Mouse (Mus musculus): Measurements from ENCODE around the gene Gmeb2. TPM values are rescaled to one million over a fixed set of nuclear protein-coding genes. Genes with fewer than 3 reads are reported as not detected.
A peak's percentile ranks its signal among the peaks of the same experiment; 100 is the strongest.

The Gmeb2 gene
- 1 to 10 TPM; 6.1 to 6.3 TPM for total RNA-seq (2021)
- long read RNA-seq, experiment 1, full-length matches to known transcripts: 3 of 5 reads
- long read RNA-seq, experiment 1, partial matches to known transcripts: 0 of 5 reads
- long read RNA-seq, experiment 1, other reads (novel, unspliced or antisense): 2 of 5 reads
- long read RNA-seq, experiment 2, partial matches to known transcripts: 0 of 1 reads
- long read RNA-seq, experiment 2, other reads (novel, unspliced or antisense): 1 of 1 reads

DNA sequence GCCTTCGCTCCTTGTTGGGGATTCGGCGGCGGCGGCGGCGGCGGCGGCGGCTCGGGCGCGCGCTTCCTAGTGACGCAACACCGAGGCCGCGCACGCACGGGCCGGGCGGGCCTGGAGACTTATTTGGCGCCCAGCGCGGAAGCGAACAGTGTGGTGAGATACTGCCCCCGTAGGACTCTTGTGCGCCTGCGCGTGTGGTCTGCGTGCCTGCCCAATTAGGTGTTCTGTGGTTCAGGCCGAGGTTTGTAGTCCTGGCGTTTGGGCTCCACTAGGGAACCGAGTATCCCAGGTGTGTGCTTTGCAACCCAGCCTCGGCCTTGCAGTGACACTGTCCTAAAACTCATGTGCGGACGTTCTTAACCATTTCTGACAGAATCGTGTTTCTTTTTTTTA, at the start of gene Gmeb2:
Gene Gmeb2, minus strand, starts transcription at position 78 of the 393 bp plus-strand sequence.
- DNase-seq: peak; percentile 94

DNA sequence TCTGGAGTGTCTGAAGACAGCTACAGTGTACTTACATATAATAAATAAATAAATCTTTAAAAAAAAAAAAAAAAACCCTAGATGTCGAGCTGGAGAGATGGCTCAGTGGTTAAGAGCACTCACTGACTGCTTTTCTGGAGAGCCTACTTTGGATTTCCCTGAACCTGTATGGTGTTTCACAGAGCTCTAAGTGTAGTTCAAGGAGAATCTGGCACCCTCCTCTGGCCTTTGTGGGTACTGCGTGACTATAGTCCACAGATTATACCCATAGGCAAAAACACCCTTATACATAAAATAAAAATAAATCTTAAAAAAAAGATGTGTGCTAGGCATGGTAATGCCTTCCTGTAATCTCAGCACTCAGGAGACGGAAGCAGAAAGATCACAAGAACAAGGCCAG, 46.2 kb upstream of the Gmeb2 start:
- DNase-seq: peak; percentile 28

- no peak for DNase-seq
Observed at GRCm38 (mm10) chr2:181332542-181332941, 44.7 kb upstream of the Gmeb2 start.

DNA sequence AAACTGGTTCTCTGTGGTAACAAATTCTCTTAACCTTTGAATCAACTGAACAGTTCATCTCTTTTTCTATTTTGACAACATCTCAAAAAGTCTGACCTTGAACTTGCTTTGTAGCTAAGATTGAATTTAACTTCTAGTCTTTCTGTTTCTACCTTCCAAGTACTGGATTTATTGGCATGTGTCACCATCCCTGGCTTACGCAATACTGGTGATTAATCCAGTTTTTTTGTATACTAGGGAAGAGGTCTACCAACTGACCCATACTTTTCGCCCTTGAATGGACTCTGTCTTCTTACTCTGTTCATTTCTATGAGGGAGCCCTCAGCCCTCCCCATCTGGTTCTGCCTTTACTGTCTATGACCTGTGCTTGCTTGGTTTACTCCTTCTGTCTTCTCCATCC, 38.3 kb upstream of the Gmeb2 start:
- DNase-seq: no peak

GRCm38 (mm10) chr2:181322136-181322535, 34.3 kb upstream of the Gmeb2 start:
- DNase-seq: no peak

- no peak for DNase-seq
Observed at GRCm38 (mm10) chr2:181320103-181320499, 32.3 kb upstream of the Gmeb2 start.

DNA sequence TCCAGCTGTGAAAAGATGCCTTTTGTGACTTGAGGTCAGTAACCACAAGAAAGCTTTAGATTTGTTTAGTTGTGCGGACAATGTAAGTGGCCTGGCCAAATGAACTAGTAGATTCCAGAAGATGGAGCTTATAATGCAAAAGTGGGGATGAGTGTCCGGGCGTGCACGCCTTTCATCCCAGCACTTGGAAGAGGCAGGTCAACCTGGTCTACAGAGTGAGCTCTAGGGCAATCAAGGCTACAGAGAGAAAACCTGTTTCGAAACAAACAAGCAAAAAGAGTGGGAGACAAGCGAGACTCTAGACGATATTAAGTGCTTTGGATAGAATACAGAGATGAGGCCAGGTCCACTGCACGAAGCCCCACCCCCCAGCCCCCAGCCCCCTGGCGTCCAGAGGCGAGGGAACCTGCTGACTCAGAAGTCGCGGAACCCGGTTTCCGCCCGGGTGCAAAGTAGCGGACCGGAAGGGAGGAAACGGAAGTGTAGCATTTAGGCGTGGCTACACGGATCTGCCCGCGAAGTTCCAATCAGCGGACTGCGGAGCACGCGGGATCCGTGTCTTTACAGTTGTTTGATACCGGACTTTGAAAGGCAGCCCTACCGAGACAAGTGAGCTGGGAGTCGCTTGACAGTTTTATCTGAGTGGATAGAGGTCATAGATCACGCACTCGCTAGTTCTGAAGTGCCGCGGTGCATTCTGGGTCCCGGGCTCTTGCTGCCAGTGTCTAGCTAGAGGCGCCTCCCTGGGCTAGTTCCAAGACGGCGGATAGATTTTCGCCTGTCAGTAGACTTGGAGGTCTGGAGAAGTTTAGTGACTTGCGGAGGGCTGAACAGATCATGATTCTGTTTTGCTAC, 31.6 kb upstream of the Gmeb2 start, which contains the start of gene Rtel1:
Gene Rtel1, plus strand, starts transcription at position 492 of the 855 bp plus-strand sequence.
- DNase-seq: peak; percentile 71

GRCm38 (mm10) chr2:181314080-181314810, 26.4 kb upstream of the Gmeb2 start, which contains the start of gene Stmn3:
Stmn3 (minus strand) TSS chr2:181314500.
- DNase-seq: no peak

DNA sequence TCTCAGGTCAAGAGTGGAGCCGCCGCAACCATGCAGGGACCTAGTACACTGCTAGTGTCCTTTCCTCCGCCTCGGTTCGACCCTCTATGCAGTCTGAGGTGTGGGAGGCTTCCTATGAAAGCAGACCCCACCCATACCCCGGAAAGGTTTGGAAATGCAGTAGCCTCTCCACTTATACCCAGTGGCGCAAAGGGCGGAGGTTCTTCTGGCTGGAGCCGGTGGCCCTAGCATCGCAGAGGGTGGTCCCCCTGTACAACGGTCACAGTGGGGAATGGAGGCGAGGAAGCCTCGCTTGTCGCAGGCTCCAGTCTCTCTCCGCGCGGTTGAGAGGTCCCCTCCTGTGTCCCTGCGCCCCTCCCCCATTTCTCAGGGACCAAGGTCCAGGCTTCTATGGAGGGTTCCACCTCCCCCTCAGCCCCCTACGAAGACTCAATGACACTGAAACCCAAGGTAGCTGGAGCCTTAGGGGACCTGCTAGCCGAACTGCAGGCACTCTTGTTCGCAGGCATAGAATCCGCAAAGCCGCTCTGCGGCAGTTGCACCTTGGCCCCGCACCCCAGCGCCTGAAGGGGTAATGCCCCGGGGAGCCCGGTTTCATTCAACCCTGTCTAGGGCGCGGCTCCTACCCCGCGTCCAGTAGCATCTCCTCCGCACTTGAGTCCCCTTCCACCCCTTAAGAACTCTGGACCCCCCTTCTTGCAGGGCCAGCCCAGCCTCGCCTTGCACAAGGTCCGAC, 25.7 kb upstream of the Gmeb2 start:
- DNase-seq: no peak

DNA sequence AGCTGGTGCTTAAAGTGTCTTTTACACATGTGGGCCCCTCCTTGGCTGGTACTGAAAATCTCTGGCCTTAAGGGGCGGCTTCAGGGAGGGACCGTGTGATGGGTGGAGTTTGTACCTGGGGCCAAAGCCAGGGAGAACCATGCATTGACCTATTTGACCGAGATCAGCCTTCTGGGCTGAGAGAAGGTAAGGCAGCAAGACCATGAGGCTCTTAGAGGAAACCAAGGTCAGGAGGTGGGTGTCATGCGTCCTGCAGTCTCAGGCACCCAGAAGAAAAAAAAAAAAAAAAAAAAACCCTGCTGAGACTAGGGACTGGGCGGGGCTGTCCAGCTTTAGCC, 25.1 kb upstream of the Gmeb2 start:
- DNase-seq: no peak

DNA sequence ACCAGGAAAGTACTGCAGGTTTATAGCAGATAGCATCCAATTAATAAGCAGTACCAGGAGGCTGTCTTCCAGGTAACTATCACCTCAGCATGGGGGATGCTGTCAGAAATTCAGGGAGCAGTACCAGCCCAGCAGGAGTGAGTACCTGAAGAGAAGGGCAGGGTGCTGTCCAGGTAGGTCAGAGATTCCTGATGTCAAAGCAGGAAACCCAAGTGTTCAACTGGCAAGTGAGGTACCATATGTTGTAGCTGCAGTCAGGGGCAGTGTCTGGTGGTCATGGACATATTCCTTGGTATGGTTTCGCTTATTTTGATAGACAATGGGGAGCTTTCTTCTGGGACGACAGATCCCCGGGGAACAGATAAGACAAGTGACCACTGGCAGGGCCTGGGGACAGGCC, 24.6 kb upstream of the Gmeb2 start:
- no peak for DNase-seq

GRCm38 (mm10) chr2:181307144-181307804, 19.4 kb upstream of the Gmeb2 start:
- DNase-seq: no peak

- no peak for DNase-seq
Observed at GRCm38 (mm10) chr2:181304944-181305343, 17.1 kb upstream of the Gmeb2 start.

DNA sequence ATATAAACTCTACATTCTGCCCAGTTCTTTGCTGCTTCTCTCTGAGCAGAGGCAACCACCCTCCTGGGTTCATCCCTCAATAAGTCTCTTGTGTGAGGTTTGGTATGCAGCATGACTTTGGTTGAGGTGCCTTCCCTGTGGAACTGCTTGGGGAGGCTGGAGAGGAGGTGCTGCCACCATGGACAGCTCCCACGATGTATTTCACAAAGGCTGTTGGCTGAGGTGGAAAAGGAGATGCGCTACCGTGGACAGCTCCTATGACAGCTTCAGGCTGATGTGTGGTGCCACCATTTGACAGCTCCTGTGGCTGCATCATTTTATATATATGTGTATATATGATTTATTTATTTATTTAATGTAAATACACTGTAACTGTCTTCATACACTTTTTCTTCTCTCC, 14.2 kb upstream of the Gmeb2 start:
- DNase-seq: no peak

DNA sequence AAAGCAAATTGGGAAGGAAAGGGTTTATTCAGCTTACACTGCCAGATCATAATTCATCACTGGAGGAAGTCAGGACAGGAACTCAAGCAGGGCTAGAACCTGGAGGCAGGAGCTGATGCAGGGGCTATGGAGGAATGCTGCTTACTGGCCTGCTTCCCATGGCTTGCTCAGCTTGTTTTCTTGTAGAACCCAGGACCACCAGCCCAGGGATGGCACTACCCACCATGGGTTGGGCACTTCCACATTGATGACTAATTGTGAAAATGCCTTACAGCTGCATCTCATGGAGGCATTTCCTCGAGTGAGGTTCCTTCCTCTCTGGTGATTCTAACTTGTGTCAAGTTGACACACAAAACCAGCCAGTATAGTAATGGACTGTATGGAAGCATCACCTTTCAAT, 3.1 kb upstream of the Gmeb2 start:
- no peak for DNase-seq

DNA sequence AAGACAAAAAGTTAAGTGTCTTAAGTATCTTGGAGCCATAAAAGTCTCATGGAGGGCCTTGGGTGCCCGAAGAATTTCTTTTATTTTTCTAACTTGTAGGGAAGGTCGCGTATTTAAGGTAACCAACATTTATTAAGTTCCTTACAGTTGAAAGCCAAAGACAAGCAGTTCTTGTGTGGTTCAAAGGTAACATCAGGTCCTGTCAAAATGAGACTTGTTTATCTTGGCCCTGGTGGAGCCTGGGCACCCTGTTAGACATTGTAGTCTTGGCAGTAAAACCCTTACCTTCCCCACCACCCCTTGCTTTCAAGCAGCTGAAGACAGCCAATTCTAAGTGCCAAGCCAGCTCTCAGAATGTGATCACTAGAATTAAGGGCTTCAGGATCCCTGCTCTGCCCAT, 856 bp upstream of the Gmeb2 start:
- no peak for DNase-seq

GRCm38 (mm10) chr2:181287338-181287957, 387 bp downstream of the Gmeb2 start:
- peak; percentile 84 for DNase-seq

GRCm38 (mm10) chr2:181286629-181287337, 1.1 kb downstream of the Gmeb2 start:
- DNase-seq: no peak

DNA sequence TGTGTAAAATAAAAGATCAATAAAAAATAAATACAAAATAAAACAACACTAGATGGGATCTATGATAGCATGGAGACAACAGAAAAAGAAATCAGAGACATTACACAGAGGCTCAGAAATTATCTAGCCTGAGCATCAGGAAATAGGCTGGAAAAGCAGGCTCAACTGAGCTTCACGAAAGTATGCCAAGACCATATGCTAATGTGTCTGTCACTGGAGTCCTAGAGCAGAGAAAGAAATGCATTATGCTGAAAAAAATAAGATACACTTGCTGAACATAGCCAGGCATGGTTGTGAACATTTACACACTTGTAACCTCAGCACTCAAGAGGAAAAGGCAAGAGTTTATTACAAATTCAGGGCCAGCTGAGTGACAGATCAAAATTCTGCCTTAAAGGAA, 7.9 kb downstream of the Gmeb2 start:
- DNase-seq: no peak

- DNase-seq: no peak
Observed at GRCm38 (mm10) chr2:181277866-181278265, 10.0 kb downstream of the Gmeb2 start.

DNA sequence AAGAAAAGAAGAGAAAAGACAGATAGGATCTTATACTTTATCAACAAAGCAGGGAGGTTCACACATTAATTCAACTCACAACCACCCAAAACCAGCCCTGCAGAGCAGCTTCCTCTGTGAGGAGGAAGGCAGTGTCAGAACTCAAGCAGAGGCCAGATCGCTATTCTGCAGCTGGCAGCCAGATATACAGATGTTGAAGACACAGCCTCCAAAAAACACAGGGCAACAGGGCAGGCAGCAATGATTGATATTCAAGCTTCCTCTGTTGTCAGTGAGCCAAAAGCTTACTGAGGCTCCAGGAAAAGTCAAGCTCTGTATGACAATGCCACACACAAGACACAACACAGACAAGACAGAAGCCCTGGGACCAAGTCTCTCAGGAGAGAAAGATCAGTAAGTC, 11.1 kb downstream of the Gmeb2 start:
- DNase-seq: peak; percentile 10

All from gastrocnemius, postnatal 25 days (tissue).